Mouse (Mus musculus): ENCODE measurements around the gene Ppp1r9a. TPM values are rescaled to one million over a fixed set of nuclear protein-coding genes. Genes with fewer than 3 reads are reported as not detected.

Gene Ppp1r9a
- polyA plus RNA-seq, 1 experiment from 2014 or later: 3.8 TPM

DNA sequence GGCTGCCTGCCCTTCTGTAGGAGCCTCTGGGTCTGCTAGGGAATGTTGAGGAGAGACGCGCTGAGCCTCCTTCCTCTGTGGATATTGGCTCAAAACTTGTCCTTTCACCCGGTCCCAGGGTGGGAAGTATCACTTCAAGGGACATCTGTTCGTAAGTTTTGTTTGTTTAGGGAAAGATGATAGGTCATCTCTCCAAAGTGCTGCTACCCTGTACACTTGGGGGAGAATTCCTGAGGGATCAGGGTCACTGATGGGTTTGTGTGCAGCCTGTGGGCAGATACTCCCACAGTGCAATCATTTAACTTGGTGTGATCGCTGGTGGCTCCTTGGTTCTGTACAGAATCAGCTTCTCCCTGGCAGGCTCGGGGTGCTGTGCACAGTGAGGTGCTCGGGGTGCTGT is 189.2 kb downstream of the Ppp1r9a start:
- H3K4me2 ChIP-seq (ENCODE audit: low read depth, low read length): no peak overlapping the region
- H3K9me3 ChIP-seq (replicated peaks; ENCODE audit: control insufficient read depth, low read length): no peaks in the 10 kb centered on the region
- no peak overlapping the region for H3K27ac ChIP-seq (ENCODE audit: low read length)
- H3K36me3 ChIP-seq (ENCODE audit: control insufficient read depth, insufficient read depth): no peaks in the 10 kb centered on the region
- no peak for ATAC-seq (ENCODE audit: low read depth)
- no peak overlapping the region for H3K4me3 ChIP-seq (ENCODE audit: low read depth, low read length)
- H3K9ac ChIP-seq (ENCODE audit: low read depth, low read length): no peak overlapping the region
- H3K4me1 ChIP-seq (ENCODE audit: control insufficient read depth, low read depth, low read length): no peaks in the 10 kb centered on the region
- no peaks in the 10 kb centered on the region for H3K27me3 ChIP-seq (ENCODE audit: control insufficient read depth, insufficient read depth, low read depth, low read length)
- WGBS (ENCODE audit: insufficient replicate concordance): 65% methylated on average over 7 of the region's 7 CpGs

DNA sequence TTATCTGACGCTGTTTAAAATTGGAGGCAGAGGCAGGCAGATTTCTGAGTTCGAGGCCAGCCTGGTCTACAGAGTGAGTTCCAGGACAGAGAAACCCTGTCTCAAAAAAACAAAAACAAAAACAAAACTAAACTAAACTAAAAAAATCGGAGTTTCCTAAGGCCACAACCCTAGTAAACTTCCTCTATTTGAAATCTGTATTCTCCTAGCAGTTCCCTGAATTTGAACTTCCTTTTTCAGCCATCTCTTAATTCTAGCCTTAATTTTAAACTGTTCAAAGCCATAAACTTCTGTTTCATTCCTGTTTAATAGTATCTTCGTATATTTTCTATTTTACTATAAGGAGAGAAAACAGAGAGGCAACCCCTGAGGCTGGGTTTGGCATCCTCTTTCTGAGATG is 190.1 kb downstream of the Ppp1r9a start:
- H3K9me3 ChIP-seq (replicated peaks; ENCODE audit: control insufficient read depth, low read length): no peaks in the 10 kb centered on the region
- H3K4me3 ChIP-seq (ENCODE audit: low read depth, low read length): no peak overlapping the region
- H3K27me3 ChIP-seq (ENCODE audit: control insufficient read depth, insufficient read depth, low read depth, low read length): no peaks in the 10 kb centered on the region
- H3K36me3 ChIP-seq (ENCODE audit: control insufficient read depth, insufficient read depth): no peaks in the 10 kb centered on the region
- H3K4me2 ChIP-seq (ENCODE audit: low read depth, low read length): no peak overlapping the region
- H3K4me1 ChIP-seq (ENCODE audit: control insufficient read depth, low read depth, low read length): no peaks in the 10 kb centered on the region
- WGBS (ENCODE audit: insufficient replicate concordance): 44% methylated on average over 4 of the region's 4 CpGs
- H3K27ac ChIP-seq (ENCODE audit: low read length): no peak overlapping the region
- no peak overlapping the region for H3K9ac ChIP-seq (ENCODE audit: low read depth, low read length)
- ATAC-seq (ENCODE audit: low read depth): no peak

DNA sequence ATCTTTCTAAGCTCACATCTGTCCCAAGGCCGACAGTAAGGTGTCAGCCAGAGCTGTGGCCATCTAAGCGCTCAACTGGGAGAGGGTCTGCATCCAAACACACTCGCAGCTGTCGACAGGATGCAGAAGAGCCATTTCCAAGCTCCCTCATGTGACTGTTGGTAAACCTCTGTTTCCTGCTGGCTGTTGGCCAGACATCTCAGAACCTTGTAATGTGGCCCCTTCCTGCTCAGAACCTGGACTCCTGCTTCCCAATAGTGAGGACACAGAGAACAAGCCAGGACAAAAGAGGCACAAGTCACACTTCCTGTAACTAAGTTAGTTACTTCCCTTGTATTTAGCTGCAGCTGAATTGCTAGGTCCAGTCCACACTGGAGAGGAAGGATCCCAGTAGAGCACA is 190.8 kb downstream of the Ppp1r9a start:
- ATAC-seq (ENCODE audit: low read depth): peak; percentile 65
- Histone ChIP-seq H3K27ac (ENCODE audit: low read length) (no peak overlapping the region), H3K9me3 (replicated peaks; ENCODE audit: control insufficient read depth, low read length) (no peaks in the 10 kb centered on the region), H3K4me3 (ENCODE audit: low read depth, low read length) (no peak overlapping the region), H3K4me2 (ENCODE audit: low read depth, low read length) (no peak overlapping the region), H3K27me3 (ENCODE audit: control insufficient read depth, insufficient read depth, low read depth, low read length) (no peaks in the 10 kb centered on the region), H3K9ac (ENCODE audit: low read depth, low read length) (no peak overlapping the region), H3K4me1 (ENCODE audit: control insufficient read depth, low read depth, low read length) (no peaks in the 10 kb centered on the region), H3K36me3 (ENCODE audit: control insufficient read depth, insufficient read depth) (no peaks in the 10 kb centered on the region)
- 23% methylated on average over 4 of the region's 4 CpGs for WGBS (ENCODE audit: insufficient replicate concordance)

DNA sequence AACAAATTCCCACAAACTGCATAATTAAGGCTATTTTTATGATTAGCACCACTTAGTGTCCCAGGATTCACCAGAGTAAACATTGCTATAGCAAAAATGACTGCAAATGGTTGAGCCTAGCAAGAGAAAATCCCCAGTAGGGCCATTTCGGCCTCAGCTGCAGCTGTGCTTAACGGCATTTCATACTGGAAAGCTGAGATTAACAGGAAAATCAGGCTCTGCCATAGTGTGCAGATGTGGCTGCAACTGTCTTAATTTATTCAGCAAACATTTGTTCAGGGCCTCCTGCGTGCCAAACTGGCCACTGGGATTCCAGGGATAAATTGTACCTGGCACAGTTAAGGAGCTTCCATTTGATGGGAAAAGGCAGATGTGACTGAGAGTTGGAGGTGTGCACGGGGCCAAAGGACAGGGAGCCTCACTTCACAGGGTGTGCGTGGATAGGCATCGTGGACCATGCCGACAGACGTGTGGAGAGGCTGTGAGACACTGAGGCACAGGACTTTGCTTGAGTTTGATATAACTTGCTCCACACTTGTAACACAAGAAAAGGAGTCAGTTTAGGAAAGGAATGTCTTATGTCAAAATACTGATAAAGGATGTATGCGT is 192.8 kb downstream of the Ppp1r9a start:
- ATAC-seq (ENCODE audit: low read depth): no peak
- no peak overlapping the region for H3K4me2 ChIP-seq (ENCODE audit: low read depth, low read length)
- WGBS (ENCODE audit: insufficient replicate concordance): 72% methylated on average over 9 of the region's 9 CpGs

DNA sequence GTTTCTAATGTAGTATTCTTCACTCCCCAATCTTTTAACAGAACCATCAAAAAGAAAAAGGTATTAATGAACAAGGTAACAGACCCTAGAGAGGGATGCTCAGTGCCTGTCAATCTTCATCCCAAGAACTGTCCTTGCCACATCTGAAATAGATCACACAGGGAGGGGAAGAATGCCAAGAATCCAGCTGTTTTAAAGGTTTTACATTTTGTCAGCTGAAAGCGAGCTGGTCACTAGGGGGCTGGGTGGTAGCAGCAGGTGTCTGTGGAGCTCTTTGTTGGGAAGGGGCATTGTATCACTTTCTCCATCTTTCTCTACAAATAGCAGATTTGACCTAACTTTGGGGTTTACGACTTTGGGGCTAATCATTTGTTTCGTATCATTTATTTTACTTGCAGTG is 194.6 kb downstream of the Ppp1r9a start:
- WGBS (ENCODE audit: insufficient replicate concordance): 66% methylated on average over 3 of the region's 3 CpGs
- Histone ChIP-seq H3K4me3 (ENCODE audit: low read depth, low read length) (no peak overlapping the region), H3K4me2 (ENCODE audit: low read depth, low read length) (no peak overlapping the region), H3K27ac (ENCODE audit: low read length) (no peak overlapping the region), H3K9me3 (replicated peaks; ENCODE audit: control insufficient read depth, low read length) (no peaks in the 10 kb centered on the region), H3K36me3 (ENCODE audit: control insufficient read depth, insufficient read depth) (no peaks in the 10 kb centered on the region), H3K27me3 (ENCODE audit: control insufficient read depth, insufficient read depth, low read depth, low read length) (no peaks in the 10 kb centered on the region), H3K4me1 (ENCODE audit: control insufficient read depth, low read depth, low read length) (no peaks in the 10 kb centered on the region), H3K9ac (ENCODE audit: low read depth, low read length) (no peak overlapping the region)
- no peak for ATAC-seq (ENCODE audit: low read depth)

More for the DNA sequence above, 192.8 kb downstream of the Ppp1r9a start:
- Histone ChIP-seq H3K27ac (ENCODE audit: low read length) (no peak overlapping the region), H3K9ac (ENCODE audit: low read depth, low read length) (no peak overlapping the region), H3K27me3 (ENCODE audit: control insufficient read depth, insufficient read depth, low read depth, low read length) (no peaks in the 10 kb centered on the region), H3K4me3 (ENCODE audit: low read depth, low read length) (no peak overlapping the region), H3K36me3 (ENCODE audit: control insufficient read depth, insufficient read depth) (no peaks in the 10 kb centered on the region), H3K4me1 (ENCODE audit: control insufficient read depth, low read depth, low read length) (no peaks in the 10 kb centered on the region), H3K9me3 (replicated peaks; ENCODE audit: control insufficient read depth, low read length) (no peaks in the 10 kb centered on the region)

DNA sequence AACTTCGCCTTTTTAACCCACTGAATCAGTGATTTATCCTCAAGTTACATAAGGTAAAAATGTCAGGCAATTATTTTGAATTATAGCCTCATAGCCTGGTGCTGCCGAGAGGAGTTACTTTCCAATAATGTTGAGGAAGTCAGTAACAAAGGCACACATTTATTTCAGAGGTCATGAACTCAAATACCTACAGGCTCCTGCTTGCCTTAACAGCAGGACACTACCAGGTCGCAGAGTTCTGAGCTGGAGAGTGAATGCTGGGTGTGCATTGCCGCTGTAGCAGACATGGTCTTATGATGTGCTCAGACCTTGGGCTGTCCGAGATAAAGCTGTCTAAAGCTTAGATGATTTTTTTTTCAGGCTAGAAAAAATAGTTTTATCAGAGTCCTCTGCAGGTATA is 196.6 kb downstream of the Ppp1r9a start:
- no peak overlapping the region for H3K4me2 ChIP-seq (ENCODE audit: low read depth, low read length)
- no peak for ATAC-seq (ENCODE audit: low read depth)
- H3K4me3 ChIP-seq (ENCODE audit: low read depth, low read length): no peak overlapping the region
- H3K27ac ChIP-seq (ENCODE audit: low read length): no peak overlapping the region
- no peak overlapping the region for H3K9ac ChIP-seq (ENCODE audit: low read depth, low read length)
- H3K36me3 ChIP-seq (ENCODE audit: control insufficient read depth, insufficient read depth): no peaks in the 10 kb centered on the region
- 56% methylated on average over 5 of the region's 5 CpGs for whole genome bisulfite sequencing (ENCODE audit: insufficient replicate concordance)
- H3K4me1 ChIP-seq (ENCODE audit: control insufficient read depth, low read depth, low read length): peaks cover 3% of the 10 kb centered on the region
- no peaks in the 10 kb centered on the region for H3K27me3 ChIP-seq (ENCODE audit: control insufficient read depth, insufficient read depth, low read depth, low read length)
- H3K9me3 ChIP-seq (replicated peaks; ENCODE audit: control insufficient read depth, low read length): no peaks in the 10 kb centered on the region

DNA sequence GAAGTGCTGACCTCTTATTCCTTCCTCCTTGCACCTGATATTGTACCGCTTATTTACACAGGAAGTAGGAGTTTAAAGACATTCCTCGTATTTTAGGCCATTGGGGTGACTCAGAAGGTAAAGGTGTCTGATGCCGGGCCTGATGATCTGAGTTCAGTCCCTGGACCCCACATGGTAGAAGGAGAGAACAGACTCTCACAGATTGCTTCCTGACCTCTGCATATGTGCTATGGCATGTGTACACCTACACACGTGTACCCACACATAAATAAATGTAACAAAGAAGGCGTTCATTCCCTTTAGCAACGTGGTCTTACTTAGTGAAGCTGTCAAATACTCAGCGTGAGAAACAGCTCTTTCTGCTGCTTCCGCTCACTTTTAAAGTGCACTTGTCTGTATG is 197.1 kb downstream of the Ppp1r9a start:
- ATAC-seq (ENCODE audit: low read depth): no peak
- Histone ChIP-seq H3K27me3 (ENCODE audit: control insufficient read depth, insufficient read depth, low read depth, low read length) (no peaks in the 10 kb centered on the region), H3K27ac (ENCODE audit: low read length) (no peak overlapping the region), H3K9ac (ENCODE audit: low read depth, low read length) (no peak overlapping the region), H3K36me3 (ENCODE audit: control insufficient read depth, insufficient read depth) (no peaks in the 10 kb centered on the region), H3K4me1 (ENCODE audit: control insufficient read depth, low read depth, low read length) (peaks cover 3% of the 10 kb centered on the region), H3K4me3 (ENCODE audit: low read depth, low read length) (no peak overlapping the region), H3K4me2 (ENCODE audit: low read depth, low read length) (no peak overlapping the region), H3K9me3 (replicated peaks; ENCODE audit: control insufficient read depth, low read length) (no peaks in the 10 kb centered on the region)
- WGBS (ENCODE audit: insufficient replicate concordance): 60% methylated on average over 8 of the region's 8 CpGs

DNA sequence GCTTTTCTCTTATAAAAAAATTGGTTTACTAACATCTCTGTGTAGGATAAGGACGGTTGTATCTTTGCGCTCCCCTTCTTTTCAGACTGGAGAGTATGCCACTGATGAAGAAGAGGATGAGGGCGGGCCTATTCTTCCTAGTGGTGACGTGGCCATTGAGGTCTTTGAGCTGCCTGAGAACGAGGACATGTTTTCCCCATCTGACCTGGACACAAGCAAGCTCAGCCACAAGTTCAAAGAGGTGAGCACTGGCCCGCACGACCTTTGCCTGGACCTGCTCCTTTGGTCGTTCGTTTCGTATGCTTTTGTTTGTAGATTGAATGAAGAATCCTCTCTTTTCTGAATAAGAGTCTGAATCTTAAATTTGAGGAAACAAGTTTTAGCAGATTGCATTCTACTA is 197.6 kb downstream of the Ppp1r9a start:
- no peak overlapping the region for H3K4me2 ChIP-seq (ENCODE audit: low read depth, low read length)
- 67% methylated on average over 10 of the region's 10 CpGs for WGBS (ENCODE audit: insufficient replicate concordance)
- H3K9ac ChIP-seq (ENCODE audit: low read depth, low read length): no peak overlapping the region
- H3K4me1 ChIP-seq (ENCODE audit: control insufficient read depth, low read depth, low read length): peaks cover 3% of the 10 kb centered on the region
- no peak overlapping the region for H3K4me3 ChIP-seq (ENCODE audit: low read depth, low read length)
- no peak overlapping the region for H3K27ac ChIP-seq (ENCODE audit: low read length)
- no peaks in the 10 kb centered on the region for H3K27me3 ChIP-seq (ENCODE audit: control insufficient read depth, insufficient read depth, low read depth, low read length)
- no peaks in the 10 kb centered on the region for H3K9me3 ChIP-seq (replicated peaks; ENCODE audit: control insufficient read depth, low read length)
- peak; percentile 24; the same call in 1 of the 2 replicates for ATAC-seq (ENCODE audit: low read depth)
- no peaks in the 10 kb centered on the region for H3K36me3 ChIP-seq (ENCODE audit: control insufficient read depth, insufficient read depth)

DNA sequence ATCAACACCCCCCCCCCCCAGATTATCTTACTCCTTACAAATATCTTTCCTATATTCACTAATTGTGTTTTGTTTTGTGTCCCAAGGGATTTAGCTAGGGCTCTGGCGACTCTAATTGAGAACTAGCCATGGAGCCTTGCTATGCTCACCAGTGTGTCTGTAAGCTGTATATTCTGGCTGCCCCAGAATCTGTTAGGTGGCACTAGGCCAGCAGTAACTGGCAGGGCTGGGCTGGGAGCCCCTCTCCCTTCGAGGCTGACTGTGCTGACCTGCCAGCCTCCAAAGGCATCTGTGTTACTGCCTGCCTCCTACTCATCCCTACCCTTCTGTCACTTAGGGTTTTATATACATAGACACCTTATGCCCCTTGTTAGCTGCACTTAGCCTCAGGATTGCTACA is 200.0 kb downstream of the Ppp1r9a start:
- Histone ChIP-seq H3K9ac (ENCODE audit: low read depth, low read length) (no peak overlapping the region), H3K4me3 (ENCODE audit: low read depth, low read length) (no peak overlapping the region), H3K9me3 (replicated peaks; ENCODE audit: control insufficient read depth, low read length) (no peaks in the 10 kb centered on the region), H3K4me1 (ENCODE audit: control insufficient read depth, low read depth, low read length) (peaks cover 3% of the 10 kb centered on the region), H3K36me3 (ENCODE audit: control insufficient read depth, insufficient read depth) (no peaks in the 10 kb centered on the region), H3K27me3 (ENCODE audit: control insufficient read depth, insufficient read depth, low read depth, low read length) (no peaks in the 10 kb centered on the region), H3K27ac (ENCODE audit: low read length) (no peak overlapping the region), H3K4me2 (ENCODE audit: low read depth, low read length) (no peak overlapping the region)
- ATAC-seq (ENCODE audit: low read depth): no peak
- 51% methylated on average over 2 of the region's 2 CpGs for WGBS (ENCODE audit: insufficient replicate concordance)

Data from liver, embryonic 16.5 days (tissue).